Mouse (Mus musculus): ENCODE results near the gene Fgfr2.

DNA sequence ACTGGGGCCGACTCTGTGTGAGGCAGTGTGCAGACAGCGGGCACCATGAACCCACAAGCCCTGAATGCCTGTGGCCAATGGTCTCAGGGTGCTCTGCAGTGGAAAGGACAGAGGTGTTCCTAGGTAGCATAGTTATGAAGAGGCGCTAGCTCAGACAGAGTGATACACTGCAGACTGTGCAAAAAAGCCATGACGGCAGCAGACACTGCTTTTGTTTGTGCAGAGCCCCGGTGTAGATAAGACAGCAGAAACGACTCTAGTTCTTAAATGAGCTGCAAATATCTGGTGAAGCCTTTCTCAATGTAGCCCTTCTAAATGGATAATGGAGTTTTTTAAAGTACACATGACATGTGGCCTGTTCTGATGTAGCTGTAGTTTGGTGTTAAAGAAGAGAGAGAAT is 383.3 kb downstream of the Fgfr2 start:
- no peak for TF ChIP-seq CTCF (IDR thresholded peaks at IDR 0.05; ENCODE audit: borderline replicate concordance, extremely low read depth, insufficient read depth, insufficient read length)
- TF ChIP-seq POLR2A (IDR thresholded peaks at IDR 0.05; ENCODE audit: borderline replicate concordance, extremely low read depth, insufficient read depth, insufficient read length, poor library complexity, severe bottlenecking), result no peak

Data from brain, embryonic 14.5 days (tissue).